Mouse (Mus musculus) midbrain, embryonic 11.5 days (tissue): ENCODE measurements around the gene Erc2. TPM values are rescaled to one million over a fixed set of nuclear protein-coding genes. Genes with fewer than 3 reads are reported as not detected.

Experiments
- ATAC-seq: fragments of 200-750 bp; cut with Nextera tagmentation; 2 replicates; pipeline ENCODE4 v1.8.0; 2017; ENCODE audit warnings: moderate TSS enrichment, moderate library complexity; ENCODE audit not compliant: low FRiP score
- DNase-seq: peaks from one replicate; pipeline ENCODE4 v3.0.0; 2015; ENCODE audit warnings: low spot score; ENCODE audit errors: missing footprints
- H3K27ac ChIP-seq: fragments of 300-500 bp; sonication (generic); 2 replicates; pipeline ENCODE4 v1.5.1; 2014; ENCODE audit warnings: low read depth, low read length
- H3K27me3 ChIP-seq: fragments of 300-500 bp; sonication (generic); 2 replicates; pipeline ENCODE4 v1.6.1; 2014; ENCODE audit warnings: mild to moderate bottlenecking, low read length, moderate library complexity, mixed read lengths; ENCODE audit not compliant: control insufficient read depth, insufficient read depth
- H3K36me3 ChIP-seq: fragments of 300-500 bp; sonication (generic); 2 replicates; pipeline ENCODE4 v1.6.1; 2014; ENCODE audit warnings: mild to moderate bottlenecking, low read length, moderate library complexity, mixed read lengths; ENCODE audit not compliant: control insufficient read depth, insufficient read depth
- H3K4me1 ChIP-seq: fragments of 300-500 bp; sonication (generic); 2 replicates; pipeline ENCODE4 v1.6.1; 2014; ENCODE audit warnings: low read length; ENCODE audit not compliant: control insufficient read depth, insufficient read depth
- H3K4me2 ChIP-seq: fragments of 300-500 bp; sonication (generic); 2 replicates; pipeline ENCODE4 v1.6.1; 2014; ENCODE audit warnings: mild to moderate bottlenecking, moderate library complexity
- H3K4me3 ChIP-seq: fragments of 300-500 bp; sonication (generic); 2 replicates; pipeline ENCODE4 v1.5.1; 2014; ENCODE audit warnings: low read depth, low read length
- H3K9ac ChIP-seq: fragments of 300-500 bp; sonication (generic); 2 replicates; pipeline ENCODE4 v1.6.1; 2014; ENCODE audit warnings: low read length
- H3K9me3 ChIP-seq: fragments of 300-500 bp; sonication (generic); 2 replicates; pipeline ENCODE4 v1.6.1; 2016; ENCODE audit warnings: low read length; ENCODE audit not compliant: control insufficient read depth
- WGBS: fragments of 180-500 bp; shearing (Covaris S2); extraction: QIAGEN DNeasy Blood & Tissue Kit; methylation state at CpG from one replicate; pipeline ENCODE4 v1.1.7; 2014; 5-methylcytosine and 5-hydroxymethylcytosine counted together
- polyA plus RNA-seq: library from polyadenylated mRNA; unstranded; fragments of >200 nt; fragmentation: Nextera tagmentation; extraction: Ambion mirVana; gene quantifications from 2 replicates; pipeline ENCODE4 v1.2.1, GENCODE M21; 2014

The Erc2 gene
- polyA plus RNA-seq, 1 experiment from 2014 or later, result 10.6 TPM

- H3K4me3 ChIP-seq, result no peak overlapping the region
- H3K9me3 ChIP-seq, result no peaks in the 10 kb centered on the region
- H3K27ac ChIP-seq, result no peak overlapping the region
- no peak overlapping the region for H3K9ac ChIP-seq
- H3K4me2 ChIP-seq, result no peak overlapping the region
- DNase-seq (no peak), ATAC-seq (no peak)
- no peaks in the 10 kb centered on the region for H3K4me1 ChIP-seq
- H3K36me3 ChIP-seq, result no peaks in the 10 kb centered on the region
- no peaks in the 10 kb centered on the region for H3K27me3 ChIP-seq
These were observed 733.8 kb downstream of the Erc2 start for GRCm38 (mm10) chr14:28356031-28356430.

- ATAC-seq (no peak), DNase-seq (no peak)
- H3K4me2 ChIP-seq, result no peak overlapping the region
- H3K27me3 ChIP-seq, result peaks cover 5% of the 10 kb centered on the region; the same call in 1 of the 2 replicates
- H3K9me3 ChIP-seq, result no peaks in the 10 kb centered on the region
- H3K27ac ChIP-seq, result no peak overlapping the region
- H3K9ac ChIP-seq, result no peak overlapping the region
- H3K4me1 ChIP-seq, result no peaks in the 10 kb centered on the region
- H3K36me3 ChIP-seq, result no peaks in the 10 kb centered on the region
- 78% methylated on average over 4 of the region's 4 CpGs for WGBS
- no peak overlapping the region for H3K4me3 ChIP-seq
These were observed 737.3 kb downstream of the Erc2 start for GRCm38 (mm10) chr14:28359502-28359901.

GRCm38 (mm10) chr14:28359983-28360382 is 737.8 kb downstream of the Erc2 start:
- H3K27me3 ChIP-seq, result peaks cover 5% of the 10 kb centered on the region; the same call in 1 of the 2 replicates
- WGBS, result 90% methylated on average over 4 of the region's 4 CpGs

GRCm38 (mm10) chr14:28362336-28362735 is 740.1 kb downstream of the Erc2 start:
- Histone ChIP-seq H3K27ac (no peak overlapping the region), H3K27me3 (peaks cover 7% of the 10 kb centered on the region; the same call in 1 of the 2 replicates), H3K4me1 (no peaks in the 10 kb centered on the region), H3K9ac (no peak overlapping the region), H3K4me2 (no peak overlapping the region), H3K36me3 (no peaks in the 10 kb centered on the region), H3K4me3 (no peak overlapping the region), H3K9me3 (no peaks in the 10 kb centered on the region)
- DNase-seq, result no peak
- WGBS, result 82% methylated on average over 4 of the region's 4 CpGs
- ATAC-seq, result no peak

More at GRCm38 (mm10) chr14:28359983-28360382, 737.8 kb downstream of the Erc2 start:
- ATAC-seq (no peak), DNase-seq (no peak)
- Histone ChIP-seq H3K9me3 (no peaks in the 10 kb centered on the region), H3K36me3 (no peaks in the 10 kb centered on the region), H3K4me2 (no peak overlapping the region), H3K4me1 (no peaks in the 10 kb centered on the region), H3K4me3 (no peak overlapping the region), H3K27ac (no peak overlapping the region), H3K9ac (no peak overlapping the region)

- 77% methylated on average over 8 of the region's 8 CpGs for WGBS
- no peak for ATAC-seq
- no peak overlapping the region for H3K27ac ChIP-seq
- no peak overlapping the region for H3K9ac ChIP-seq
- H3K36me3 ChIP-seq, result no peaks in the 10 kb centered on the region
- H3K9me3 ChIP-seq, result no peaks in the 10 kb centered on the region
- no peak overlapping the region for H3K4me3 ChIP-seq
- peaks cover 77% of the 10 kb centered on the region for H3K27me3 ChIP-seq
- DNase-seq, result no peak
- no peak overlapping the region for H3K4me2 ChIP-seq
- H3K4me1 ChIP-seq, result peaks cover 5% of the 10 kb centered on the region
These were observed 748.5 kb downstream of the Erc2 start for GRCm38 (mm10) chr14:28370713-28371112.

- no peaks in the 10 kb centered on the region for H3K9me3 ChIP-seq
- no peak overlapping the region for H3K4me3 ChIP-seq
- H3K27ac ChIP-seq, result no peak overlapping the region
- DNase-seq (no peak), ATAC-seq (no peak)
- peaks cover 10% of the 10 kb centered on the region for H3K4me1 ChIP-seq
- no peaks in the 10 kb centered on the region for H3K36me3 ChIP-seq
- H3K27me3 ChIP-seq, result peaks cover 75% of the 10 kb centered on the region
- no peak overlapping the region for H3K9ac ChIP-seq
- 83% methylated on average over 10 of the region's 10 CpGs for WGBS
- H3K4me2 ChIP-seq, result no peak overlapping the region
These were observed 749.4 kb downstream of the Erc2 start for GRCm38 (mm10) chr14:28371651-28372050.

- peaks cover 79% of the 10 kb centered on the region for H3K27me3 ChIP-seq
- H3K4me1 ChIP-seq, result peaks cover 10% of the 10 kb centered on the region
- 24% methylated on average over 10 of the region's 10 CpGs for WGBS
- no peaks in the 10 kb centered on the region for H3K9me3 ChIP-seq
- no peak overlapping the region for H3K4me3 ChIP-seq
- H3K27ac ChIP-seq, result no peak overlapping the region
- DNase-seq (peak; percentile 89), ATAC-seq (no peak)
- no peak overlapping the region for H3K9ac ChIP-seq
- H3K36me3 ChIP-seq, result no peaks in the 10 kb centered on the region
- H3K4me2 ChIP-seq, result no peak overlapping the region
These were observed 753.4 kb downstream of the Erc2 start for GRCm38 (mm10) chr14:28375642-28376091.

GRCm38 (mm10) chr14:28376208-28376805 is 754.1 kb downstream of the Erc2 start:
- Histone ChIP-seq H3K27me3 (peaks cover 80% of the 10 kb centered on the region), H3K27ac (no peak overlapping the region), H3K4me1 (peaks cover 10% of the 10 kb centered on the region), H3K4me3 (no peak overlapping the region), H3K9me3 (no peaks in the 10 kb centered on the region), H3K9ac (no peak overlapping the region), H3K36me3 (no peaks in the 10 kb centered on the region), H3K4me2 (no peak overlapping the region)
- ATAC-seq, result peak; percentile 57
- DNase-seq, result peak; percentile 87
- 35% methylated on average over 9 of the region's 9 CpGs for WGBS

GRCm38 (mm10) chr14:28377519-28377918 is 755.3 kb downstream of the Erc2 start:
- no peak overlapping the region for H3K9ac ChIP-seq
- no peaks in the 10 kb centered on the region for H3K36me3 ChIP-seq
- no peak overlapping the region for H3K4me2 ChIP-seq
- H3K27ac ChIP-seq, result no peak overlapping the region
- 63% methylated on average over 3 of the region's 3 CpGs for WGBS
- peaks cover 10% of the 10 kb centered on the region for H3K4me1 ChIP-seq
- H3K4me3 ChIP-seq, result no peak overlapping the region
- DNase-seq (no peak), ATAC-seq (no peak)
- no peaks in the 10 kb centered on the region for H3K9me3 ChIP-seq
- peaks cover 81% of the 10 kb centered on the region for H3K27me3 ChIP-seq
